Mouse (Mus musculus) ZHBTc4 (cell line): ENCODE data around the gene Cfap100.
A peak's percentile ranks its signal among the peaks of the same experiment; 100 is the strongest.

Experiments
- DNase-seq: peaks from one replicate; pipeline ENCODE4 v3.0.0-alpha.2; 2011; ENCODE audit warnings: low read depth, low spot score

Cfap100 gene

DNA sequence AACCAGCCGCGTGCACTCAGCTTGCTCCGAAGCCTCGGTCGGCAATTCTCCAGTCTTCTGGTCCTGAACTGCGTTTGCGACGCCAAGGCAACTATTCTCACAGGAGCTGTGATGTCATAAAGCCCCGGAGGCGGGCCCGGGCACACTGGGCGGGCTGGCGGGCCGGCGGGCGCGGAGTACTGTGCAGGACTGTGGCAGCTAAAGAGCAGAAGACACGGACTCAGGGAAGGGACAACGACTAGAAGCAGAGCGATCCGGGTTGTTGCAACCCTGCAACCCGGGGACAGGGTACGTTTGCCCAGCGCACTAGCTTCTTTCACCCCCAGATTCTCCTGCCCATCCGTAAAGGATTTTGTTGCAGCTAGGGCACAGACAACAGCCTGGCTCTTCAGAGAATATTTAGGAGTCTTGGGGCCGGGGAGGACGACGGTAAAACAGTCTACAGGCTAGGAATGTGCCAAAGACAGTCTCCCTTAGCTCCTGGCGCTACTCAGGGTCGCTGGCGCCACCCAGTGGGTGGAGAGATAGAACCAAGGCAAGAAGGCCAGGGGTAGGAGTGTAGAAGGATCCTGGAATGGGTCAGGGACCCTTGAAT, at the start of gene Cfap100:
TSS of gene Cfap100 (minus strand) at position 418 of the 595 bp plus-strand sequence.
- DNase-seq, result peak; percentile 88

DNA sequence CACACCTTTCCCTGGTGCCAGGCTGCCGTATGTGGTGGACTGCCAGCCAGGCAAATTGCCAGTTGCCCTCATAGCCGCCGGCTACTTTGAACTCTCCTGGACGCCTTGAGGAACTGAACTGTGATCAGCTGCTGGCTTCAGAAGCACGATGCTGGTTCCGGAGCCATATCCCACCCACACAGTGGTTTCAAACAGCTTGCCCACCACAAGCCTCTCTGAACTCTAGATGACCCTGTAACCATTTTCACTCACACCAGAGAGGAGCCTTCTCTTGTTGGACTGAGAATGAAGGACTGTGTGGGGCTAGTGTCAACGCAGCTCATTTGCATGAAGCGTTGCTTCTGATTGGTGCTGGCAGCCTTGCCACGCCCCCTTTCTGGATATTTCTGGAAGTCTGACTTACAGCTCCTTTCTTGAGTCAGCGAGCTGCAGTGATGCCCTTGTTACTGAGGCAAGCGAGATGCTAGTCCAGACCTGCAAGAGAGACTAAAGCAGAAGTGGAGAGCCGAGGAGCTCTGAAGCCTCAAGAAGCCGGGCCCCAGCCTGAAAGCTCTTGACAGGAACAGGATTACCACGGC, 48.4 kb upstream of the Cfap100 start:
- peak; percentile 78 for DNase-seq

DNA sequence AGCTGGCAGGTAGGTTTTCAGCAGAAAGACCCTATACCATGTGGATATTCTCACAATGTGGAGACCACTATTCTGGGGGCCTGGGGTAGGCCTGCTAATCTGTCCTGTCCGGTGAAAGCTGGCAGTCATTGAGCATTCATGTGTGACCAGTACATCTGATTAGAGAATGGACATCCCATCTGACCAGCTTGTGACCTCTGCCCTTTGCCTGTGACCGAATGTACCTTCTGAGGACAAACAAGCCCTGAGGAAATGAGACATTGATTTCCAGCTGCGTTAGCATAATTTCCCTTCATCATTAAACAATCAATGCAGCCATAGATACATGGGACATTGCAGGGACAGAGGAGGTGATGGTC, 47.2 kb upstream of the Cfap100 start:
- no peak for DNase-seq

DNA sequence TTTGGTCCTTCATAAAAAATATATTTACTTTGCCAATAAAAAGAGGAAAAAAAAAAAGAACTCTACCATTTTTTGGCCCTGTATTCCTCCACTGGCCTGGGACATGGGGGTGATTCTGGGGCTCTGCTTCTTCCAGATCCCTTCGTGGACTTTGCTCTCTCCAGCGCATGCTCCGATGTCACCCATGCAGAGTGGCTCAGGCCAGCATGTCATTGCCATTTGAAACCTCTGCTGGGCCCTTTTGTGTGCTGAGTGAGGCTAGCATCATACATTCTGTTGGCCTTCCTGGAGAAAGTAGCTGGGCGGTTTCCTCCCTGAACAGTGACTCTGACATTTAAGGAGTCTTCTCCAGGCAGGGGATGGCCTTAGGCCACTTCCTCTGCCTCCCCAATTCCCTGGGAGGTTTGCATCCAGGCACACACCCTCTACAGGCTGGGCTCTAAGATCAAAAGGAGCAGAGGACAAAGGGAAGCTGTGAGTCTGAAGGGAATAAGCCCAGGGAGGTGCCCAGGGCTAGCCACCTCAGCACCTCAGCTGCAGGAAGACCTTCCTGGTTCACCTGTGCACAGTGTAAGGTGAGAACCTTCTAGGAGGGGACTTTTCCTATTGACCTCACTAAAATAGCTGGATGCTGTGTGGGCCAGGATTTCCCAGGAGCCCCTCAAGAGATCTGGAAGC, 46.7 kb upstream of the Cfap100 start:
- DNase-seq, result peak; percentile 92

DNA sequence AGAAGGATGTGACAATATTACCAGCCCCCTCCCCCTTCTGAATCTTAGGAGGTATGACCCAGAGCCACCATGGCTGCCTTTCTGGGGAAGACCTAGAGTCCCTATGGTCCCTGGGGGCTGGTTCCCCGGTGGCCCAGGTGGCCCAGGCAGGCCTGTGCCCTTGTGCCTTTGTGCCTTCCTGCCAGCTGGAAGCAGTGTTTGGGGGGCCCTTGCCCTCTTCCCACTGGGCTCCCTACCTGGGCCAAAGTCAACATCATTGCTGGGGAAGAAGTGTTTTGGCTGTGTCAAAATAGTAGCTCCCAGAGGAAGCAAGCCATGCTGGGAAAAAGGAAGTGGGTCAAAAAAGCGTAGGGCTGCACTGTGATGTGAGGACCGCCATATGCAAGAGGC, 45.8 kb upstream of the Cfap100 start:
- DNase-seq, result no peak

DNA sequence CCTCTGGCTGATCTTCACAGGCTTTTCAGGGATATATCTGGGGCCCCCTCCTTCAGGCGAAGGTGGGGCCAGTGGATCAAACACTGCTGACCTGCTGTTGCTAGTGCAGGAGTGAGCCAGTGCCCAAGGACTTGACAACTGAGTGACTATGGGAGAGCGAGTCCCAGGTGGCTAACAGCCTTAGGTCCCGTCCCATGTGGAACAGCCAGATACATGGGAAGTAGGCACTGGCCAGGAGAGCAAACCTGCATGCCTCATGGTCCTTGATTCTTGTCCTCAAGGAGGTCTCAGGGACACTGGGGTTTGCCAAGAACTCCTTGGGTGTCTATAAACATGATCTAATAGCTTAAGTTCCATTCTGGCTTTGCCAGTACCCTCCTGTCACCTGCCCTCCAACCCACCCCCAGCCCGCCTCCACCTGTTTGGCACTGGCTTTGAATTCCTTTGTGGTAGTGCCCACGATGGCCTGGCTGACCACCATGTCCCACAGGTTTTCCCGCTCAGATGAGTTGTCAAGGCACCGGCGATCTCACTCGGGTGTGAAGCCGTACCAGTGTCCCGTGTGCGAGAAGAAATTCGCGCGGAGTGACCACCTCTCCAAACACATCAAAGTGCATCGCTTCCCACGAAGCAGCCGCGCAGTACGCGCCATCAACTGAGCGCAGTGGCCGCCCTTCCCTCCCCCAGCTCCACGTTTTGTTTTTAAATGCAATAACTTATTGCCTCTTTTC, 45.2 kb upstream of the Cfap100 start:
- DNase-seq, result no peak

DNA sequence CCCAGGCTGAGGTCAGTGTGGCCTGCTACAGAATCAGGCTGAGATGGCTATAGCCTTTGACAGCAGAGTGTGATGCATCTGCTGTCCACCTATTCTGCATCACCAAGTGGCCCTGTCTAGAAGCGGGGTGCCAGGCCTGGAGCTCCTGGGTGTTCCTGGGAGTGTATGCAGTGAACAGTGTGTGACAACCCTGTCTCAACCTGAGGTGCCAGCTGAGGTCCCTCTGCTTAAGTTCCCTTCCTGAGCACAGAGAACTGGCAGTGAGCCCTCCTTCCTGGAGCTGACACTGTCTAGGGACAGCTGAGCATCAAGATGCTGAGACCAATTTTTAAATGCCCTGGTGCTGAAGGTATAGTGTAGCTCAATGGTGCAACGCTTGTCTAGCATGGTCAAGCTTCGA, 44.1 kb upstream of the Cfap100 start:
- DNase-seq, result no peak

DNA sequence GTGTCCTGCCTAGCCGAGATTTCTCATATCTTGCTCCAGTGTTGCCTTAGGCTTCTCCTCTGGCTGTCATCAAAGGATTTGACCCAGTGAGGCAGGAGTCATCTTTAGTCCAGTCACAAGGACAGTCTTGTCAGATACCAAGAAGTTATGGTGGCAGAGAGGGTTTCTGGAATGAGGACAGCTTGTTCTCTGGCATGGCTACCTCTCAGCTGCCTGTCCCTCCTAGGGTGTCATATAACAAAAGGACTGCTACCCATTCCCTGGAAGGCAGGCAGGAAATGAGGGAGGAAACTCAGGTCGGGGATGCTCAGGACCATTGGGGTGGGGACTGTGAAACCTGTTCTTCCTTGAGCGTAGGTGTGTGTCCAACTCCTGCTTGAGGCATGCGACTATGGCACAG, 43.5 kb upstream of the Cfap100 start:
- no peak for DNase-seq

DNA sequence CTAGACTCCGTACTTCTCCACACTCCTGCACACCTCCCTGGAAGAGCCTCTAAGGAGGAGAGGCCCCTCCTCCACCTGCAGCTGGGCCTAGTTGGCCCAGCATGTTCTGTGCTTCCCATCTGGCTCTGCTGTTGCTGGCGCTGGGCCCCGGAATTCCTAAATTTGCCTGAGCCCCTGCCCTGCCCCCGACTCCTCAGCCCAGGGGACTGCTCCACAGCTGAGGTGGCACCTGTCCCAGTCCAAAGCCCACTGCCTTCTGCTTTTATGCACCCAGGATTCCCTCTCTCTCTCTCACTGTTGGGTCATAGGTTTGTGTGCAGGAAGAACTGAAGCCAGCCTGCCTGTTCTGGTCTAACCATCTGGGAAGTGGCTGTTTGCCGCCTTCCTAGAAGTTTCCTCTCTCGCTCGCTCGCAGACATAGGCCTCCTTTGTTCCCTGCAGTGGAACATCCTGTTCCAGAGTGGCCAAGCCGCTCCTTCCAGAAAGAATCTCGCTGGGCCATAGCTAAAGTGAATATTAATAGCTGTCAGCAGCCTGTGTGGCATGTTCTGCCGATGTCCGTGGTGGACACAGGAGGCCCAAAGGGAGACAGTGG, 42.4 kb upstream of the Cfap100 start:
- DNase-seq, result no peak

DNA sequence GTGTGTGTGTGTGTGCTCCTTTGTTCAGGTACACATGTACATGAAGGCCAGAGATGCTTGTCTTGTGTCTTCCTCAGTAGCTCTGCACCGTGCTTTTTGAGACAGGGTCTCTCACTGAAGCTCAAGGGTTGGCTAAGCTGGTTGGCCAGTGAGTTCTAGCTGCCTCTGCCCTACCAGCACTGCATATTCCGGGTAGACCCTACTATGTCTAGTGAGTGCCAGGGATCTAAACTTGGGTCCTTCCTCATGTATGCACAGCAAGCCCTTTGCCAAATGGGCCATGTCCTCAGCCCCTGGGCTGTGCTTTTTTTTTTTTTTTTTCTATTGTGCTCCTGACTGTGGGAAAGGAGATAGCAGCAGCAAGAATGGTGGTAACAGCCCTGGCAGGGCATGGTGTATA, 41.7 kb upstream of the Cfap100 start:
- no peak for DNase-seq

DNA sequence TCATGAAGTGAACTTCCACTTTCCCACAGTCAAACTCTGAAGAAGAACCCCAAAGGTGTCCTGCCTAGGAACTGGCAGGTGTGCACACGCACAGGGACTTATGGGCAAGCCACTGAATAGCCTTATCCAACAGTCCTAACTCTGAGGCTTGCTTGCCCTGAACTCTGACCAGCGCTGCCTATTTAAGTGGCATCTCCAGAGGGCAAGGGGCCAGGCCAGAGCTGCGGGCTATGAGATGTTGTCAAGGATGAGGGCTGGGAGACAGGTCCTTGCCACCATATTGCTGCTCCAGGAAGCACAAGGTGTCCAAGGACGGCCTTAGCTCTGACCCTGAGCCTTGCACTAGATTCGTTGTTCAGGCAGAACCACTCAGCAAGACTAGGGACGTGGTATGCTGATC, 40.4 kb upstream of the Cfap100 start:
- DNase-seq, result no peak

DNA sequence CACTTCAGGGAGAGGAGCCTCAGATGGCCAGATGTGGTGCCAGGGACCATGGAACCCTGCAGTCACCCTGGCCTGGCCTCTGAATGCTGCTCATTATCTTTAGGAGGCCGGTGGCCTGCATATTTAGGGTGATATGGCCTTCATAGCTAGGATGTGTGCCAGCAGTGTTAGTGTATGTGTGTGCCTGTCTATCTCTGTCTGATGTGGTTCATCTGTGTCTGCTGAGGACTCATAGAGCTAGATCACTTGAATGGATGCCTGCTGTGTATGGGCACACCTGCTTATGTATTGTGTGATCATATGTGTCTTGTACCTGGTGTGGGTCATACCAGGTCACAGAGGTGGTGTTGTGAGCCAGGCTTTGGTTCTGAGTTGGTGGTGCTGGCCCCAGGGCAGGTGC, 39.6 kb upstream of the Cfap100 start:
- no peak for DNase-seq

DNA sequence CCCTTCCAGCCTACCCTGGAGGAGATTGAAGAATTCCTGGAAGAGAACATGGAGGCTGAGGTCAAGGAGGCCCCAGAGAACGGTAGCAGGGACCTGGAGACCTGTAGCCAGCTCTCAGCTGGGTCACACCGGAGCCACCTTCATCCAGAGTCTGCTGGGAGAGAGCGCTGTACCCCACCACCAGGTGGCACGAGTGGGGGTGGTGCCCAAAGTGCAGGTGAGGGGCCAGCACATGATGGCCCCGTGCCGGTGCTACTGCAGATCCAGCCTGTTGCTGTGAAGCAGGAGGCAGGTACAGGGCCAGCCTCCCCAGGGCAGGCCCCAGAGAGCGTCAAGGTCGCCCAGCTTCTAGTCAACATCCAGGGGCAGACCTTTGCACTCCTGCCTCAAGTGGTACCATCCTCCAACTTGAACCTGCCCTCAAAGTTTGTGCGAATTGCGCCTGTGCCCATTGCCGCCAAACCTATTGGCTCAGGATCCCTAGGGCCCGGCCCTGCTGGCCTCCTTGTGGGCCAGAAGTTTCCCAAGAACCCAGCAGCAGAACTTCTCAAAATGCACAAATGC, 38.3 kb upstream of the Cfap100 start:
- no peak for DNase-seq

DNA sequence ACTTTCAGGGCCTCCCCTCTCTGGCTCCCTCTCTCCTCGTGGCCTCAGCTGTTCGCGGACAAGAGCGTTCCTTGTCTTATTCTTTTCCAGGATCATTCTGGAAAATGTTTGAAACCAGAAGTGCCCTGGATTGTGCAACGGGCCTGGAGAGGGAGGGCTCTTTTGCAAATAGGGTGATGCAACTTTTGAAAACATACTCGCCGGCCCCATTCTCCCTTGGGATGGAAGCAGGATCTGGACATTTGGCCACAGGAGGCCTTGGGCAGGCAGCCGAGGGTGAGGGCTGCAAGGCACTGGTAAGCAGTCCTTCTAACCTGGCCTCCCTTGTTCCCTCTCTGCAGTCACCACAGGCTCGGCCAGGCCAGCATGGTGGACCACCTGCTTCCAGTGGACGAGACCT, 37.5 kb upstream of the Cfap100 start:
- DNase-seq, result no peak

DNA sequence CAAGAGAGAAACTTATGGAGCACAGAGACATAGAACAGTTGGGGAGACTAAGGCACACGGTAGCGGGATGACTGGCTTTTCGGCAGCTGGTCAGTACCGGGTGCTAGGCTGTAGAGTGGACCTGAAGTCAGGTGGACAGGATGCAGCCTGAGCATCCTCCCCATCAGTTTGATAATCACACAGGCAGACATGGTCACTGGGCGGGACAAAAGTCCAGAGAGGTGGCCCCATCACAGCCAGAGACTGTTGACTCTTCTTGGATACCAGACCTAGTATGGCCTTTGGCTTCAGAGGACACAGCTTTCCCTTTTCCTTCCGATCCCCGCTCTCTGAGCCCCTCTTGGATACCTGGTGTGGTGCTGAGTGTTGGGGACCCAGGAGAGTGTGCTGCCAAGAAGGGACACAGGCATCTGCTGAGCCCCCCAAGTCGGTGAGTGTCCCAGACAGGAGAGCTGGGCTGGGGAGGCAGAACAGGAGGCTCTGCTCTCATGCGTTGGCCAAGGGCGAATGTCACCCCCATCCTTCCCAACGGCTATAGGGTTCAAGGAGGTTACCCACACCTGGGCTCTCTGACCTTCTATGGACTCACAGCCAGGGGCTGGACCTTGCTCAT, 36.5 kb upstream of the Cfap100 start:
- DNase-seq, result no peak

DNA sequence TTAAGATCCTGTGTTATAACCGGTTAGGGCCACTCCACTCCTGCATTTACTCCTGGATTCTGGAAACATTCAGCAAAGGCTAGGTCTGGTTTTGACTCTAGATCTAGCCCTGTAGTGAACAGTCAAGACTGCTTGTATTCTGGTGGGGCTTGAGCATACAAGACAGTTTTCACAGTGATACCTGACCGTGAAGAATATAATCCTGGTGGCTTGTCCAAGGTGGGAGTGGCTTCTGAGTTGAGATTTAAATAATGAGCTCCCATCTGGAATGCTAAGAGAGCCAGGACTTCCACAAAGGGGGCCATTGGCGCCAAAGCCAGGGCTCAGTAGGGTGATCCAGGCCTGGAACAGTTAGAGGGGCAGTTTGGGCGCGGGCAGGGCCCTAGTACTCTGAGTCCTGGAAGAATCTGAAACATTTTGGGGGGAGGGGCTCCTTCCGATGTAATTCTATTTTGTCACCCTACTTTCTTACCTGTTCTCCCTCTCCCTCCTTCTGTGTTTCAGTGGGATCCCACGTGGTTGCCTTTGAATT, 35.4 kb upstream of the Cfap100 start:
- DNase-seq, result peak; percentile 56

DNA sequence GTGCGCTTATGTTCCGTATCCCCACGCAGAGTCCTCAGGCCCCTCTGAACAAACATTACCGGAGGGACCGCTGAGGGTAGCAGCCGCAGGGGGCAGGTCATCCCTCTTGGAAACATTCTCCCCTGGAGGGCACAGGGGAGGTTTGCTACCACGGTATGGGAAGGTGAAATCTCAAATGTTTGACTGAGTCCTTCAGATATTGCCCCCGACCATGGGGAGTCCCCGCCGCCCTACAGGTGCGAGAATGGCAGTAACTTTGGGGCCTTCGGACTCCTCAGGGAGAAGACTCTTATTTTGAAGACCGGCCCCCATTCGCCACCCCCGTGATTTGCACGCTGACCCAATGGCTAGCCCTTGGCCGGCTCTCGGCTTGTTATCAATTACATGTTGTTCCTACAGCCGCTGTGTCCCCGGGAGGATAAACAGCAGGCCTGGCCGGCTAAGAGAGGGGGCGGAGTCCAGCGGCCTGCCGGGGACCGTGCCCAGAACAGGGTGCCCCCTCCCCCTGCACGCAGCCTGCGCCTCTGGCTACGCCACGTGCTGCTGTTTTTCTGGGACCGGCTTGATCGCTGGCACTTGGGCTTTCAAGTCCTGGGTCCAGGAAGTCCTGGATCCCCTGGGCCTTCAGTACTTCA, 34.7 kb upstream of the Cfap100 start:
- DNase-seq, result peak; percentile 69

DNA sequence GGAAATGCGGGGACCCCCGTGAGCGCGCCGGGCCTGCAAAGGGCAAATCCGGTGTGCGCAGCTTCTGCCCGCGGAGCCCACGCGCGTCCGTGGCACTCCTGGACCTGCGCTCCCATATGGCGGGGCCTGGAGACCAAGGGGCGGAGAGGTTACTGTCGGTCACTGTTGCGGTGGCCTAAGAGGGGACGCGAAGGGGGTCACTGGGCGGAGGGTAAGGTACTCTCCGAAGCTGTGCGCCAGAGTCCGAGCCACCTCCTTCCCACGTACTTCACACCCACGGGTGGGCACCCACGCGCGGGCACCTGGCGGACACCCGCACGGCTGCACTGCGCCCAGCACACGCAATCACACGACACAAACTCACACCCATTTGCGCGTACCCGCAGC, 34.2 kb upstream of the Cfap100 start:
- DNase-seq, result no peak

DNA sequence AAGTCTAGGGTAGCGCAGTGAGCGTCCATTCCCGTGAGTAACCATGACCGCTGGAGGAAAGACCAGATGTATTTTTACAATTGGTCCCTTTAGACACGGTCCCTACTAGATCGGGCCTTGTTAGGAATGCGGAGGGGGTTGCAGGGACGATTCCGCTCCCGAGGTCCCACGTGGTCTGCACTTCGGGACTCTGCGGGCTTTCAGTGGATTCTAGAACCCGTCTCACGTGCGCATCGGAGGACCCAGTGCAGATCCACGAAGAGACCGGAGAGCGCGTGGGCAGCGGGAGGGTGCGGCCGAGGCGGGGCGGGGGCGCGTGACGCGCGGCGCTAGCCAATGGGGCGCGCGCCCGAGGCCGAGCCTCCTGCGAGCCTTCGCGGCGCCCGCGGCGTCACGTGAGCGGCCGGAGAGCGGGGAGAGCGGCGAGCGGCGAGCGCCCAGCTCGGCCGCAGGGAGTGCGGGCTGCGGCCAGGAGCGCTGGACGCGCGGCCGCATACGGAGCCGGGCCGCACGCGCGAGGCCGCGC, 33.6 kb upstream of the Cfap100 start, which contains the start of gene Klf15:
TSS of gene Klf15 (plus strand) at position 396 of the 526 bp plus-strand sequence.
- DNase-seq, result peak; percentile 81

DNA sequence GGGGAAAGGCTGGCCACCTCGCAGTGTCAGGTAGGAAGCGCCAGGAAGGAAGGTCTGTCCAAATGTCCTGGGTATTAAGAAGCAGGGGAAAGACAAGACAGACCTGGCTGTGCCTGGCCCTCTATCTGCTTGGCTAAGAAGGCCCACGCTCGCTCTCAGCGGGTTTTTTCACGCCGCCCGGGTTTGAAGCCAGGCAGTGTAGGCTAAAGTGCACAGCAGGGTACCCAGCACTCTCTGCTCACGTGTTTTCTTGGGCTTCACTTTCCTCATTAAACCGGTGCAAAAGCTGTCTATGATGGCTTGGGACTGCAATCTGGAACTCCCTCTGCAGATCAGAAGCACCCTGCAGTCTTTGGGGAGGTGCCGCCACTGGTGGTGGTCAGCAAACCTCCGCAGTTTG, 33.2 kb upstream of the Cfap100 start:
- no peak for DNase-seq

DNA sequence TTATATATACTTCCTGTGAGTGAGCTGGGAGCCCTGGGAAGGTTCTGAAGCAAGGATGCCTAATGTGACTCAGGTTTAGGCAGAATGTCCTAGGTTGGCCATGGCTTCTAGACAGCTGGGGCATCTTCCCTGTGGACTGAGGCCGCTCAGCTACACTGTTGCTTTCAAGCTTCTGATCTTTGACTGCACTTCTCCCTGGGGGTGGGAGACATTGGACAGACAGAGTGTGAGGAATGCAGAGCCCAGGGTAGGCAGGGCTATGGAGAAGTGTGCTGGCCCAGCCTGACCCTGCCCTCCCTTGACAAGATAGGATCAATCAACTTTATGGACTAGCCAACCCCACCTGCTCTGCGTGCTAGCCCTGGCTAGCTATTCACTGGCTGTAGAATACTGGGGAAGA, 32.6 kb upstream of the Cfap100 start:
- no peak for DNase-seq
